ENCODE assay signal across 15 mouse cellular contexts in genomic region chr8:18311597-18311996, GRCm38 (mm10).
"Had no signal": no experiment of that assay in that cellular context is flagged by ENCODE, and none has a peak within 500 bp of the region (broad histone marks: within the 10 kb centered on the region; RNA-seq: fewer than 3 reads in every experiment).

No protein-coding gene starts in this region.

- ATAC-seq: midbrain, embryonic 16.5 days had no signal

- H3K4me3 ChIP-seq: layer of hippocampus, adult 2 months; limb, embryonic 13.5 days; liver, embryonic 15.5 days; lung, embryonic 15.5 days; megakaryocyte, embryonic 14.5 days; midbrain, embryonic 12.5 days had no signal

- DNase-seq: kidney, postnatal 10 days; kidney, postnatal 4 days; left cerebral cortex, postnatal 4 days; lung, postnatal 14 days; right cerebral cortex, adult 18-20 months; right cerebral cortex, postnatal 25 days; thymus, postnatal 36 days had no signal

- H3K36me3 ChIP-seq: limb, embryonic 13.5 days; liver, embryonic 15.5 days; lung, embryonic 15.5 days; midbrain, embryonic 12.5 days had no signal

- H3K9ac ChIP-seq: limb, embryonic 13.5 days; liver, embryonic 15.5 days; lung, embryonic 15.5 days; midbrain, embryonic 12.5 days had no signal

- H3K9me3 ChIP-seq: limb, embryonic 13.5 days; liver, embryonic 15.5 days; lung, embryonic 15.5 days; megakaryocyte, embryonic 14.5 days; midbrain, embryonic 12.5 days had no signal

- H3K27me3 ChIP-seq: limb, embryonic 13.5 days; liver, embryonic 15.5 days; lung, embryonic 15.5 days; megakaryocyte, embryonic 14.5 days; midbrain, embryonic 12.5 days had no signal

- H3K4me1 ChIP-seq: limb, embryonic 13.5 days; liver, embryonic 15.5 days; lung, embryonic 15.5 days; megakaryocyte, embryonic 14.5 days; midbrain, embryonic 12.5 days had no signal

- H3K27ac ChIP-seq: layer of hippocampus, adult 2 months; limb, embryonic 13.5 days; liver, embryonic 15.5 days; lung, embryonic 15.5 days; macrophage; midbrain, embryonic 12.5 days had no signal

- H3K4me2 ChIP-seq: limb, embryonic 13.5 days; liver, embryonic 15.5 days; lung, embryonic 15.5 days; midbrain, embryonic 12.5 days had no signal
